Mouse (Mus musculus): ENCODE data around the gene Fibp. TPM values are rescaled to one million over a fixed set of nuclear protein-coding genes. Genes with fewer than 3 reads are reported as not detected.
"Not testable (repeated sequence)": the region's sequence is repeated elsewhere in the genome, so short reads cannot be mapped to it uniquely, and the experiment has no call there.

The Fibp gene
- polyA plus RNA-seq, 1 experiment from 2014 or later, result 129 TPM

- H3K9ac ChIP-seq (replicated peaks; ENCODE audit: low read length); H3K4me2 ChIP-seq (replicated peaks; ENCODE audit: low read depth, low read length); H3K27ac ChIP-seq (ENCODE audit: low read length); H3K9me3 ChIP-seq (ENCODE audit: low read length); ATAC-seq (ENCODE audit: low FRiP score, low TSS enrichment); H3K27me3 ChIP-seq (ENCODE audit: insufficient read depth, low read length); H3K4me3 ChIP-seq (ENCODE audit: low read length): not testable (repeated sequence)
- peaks cover 26% of the 10 kb centered on the region for H3K4me1 ChIP-seq (ENCODE audit: insufficient read depth, low read length)
- H3K36me3 ChIP-seq (ENCODE audit: insufficient read depth, low read length), result peaks cover 44% of the 10 kb centered on the region
- WGBS, result 41% methylated on average over 9 of the region's 9 CpGs
Measured at GRCm38 (mm10) chr19:5493301-5493721, 32.9 kb downstream of the Fibp start.

- 87% methylated on average over 3 of the region's 3 CpGs for WGBS
- no peak overlapping the region for H3K4me2 ChIP-seq (replicated peaks; ENCODE audit: low read depth, low read length)
- H3K9ac ChIP-seq (replicated peaks; ENCODE audit: low read length), result no peak overlapping the region
- no peak overlapping the region for H3K4me3 ChIP-seq (ENCODE audit: low read length)
- no peaks in the 10 kb centered on the region for H3K9me3 ChIP-seq (ENCODE audit: low read length)
- no peak for ATAC-seq (ENCODE audit: low FRiP score, low TSS enrichment)
- H3K27ac ChIP-seq (ENCODE audit: low read length), result no peak overlapping the region
- H3K27me3 ChIP-seq (ENCODE audit: insufficient read depth, low read length), result no peaks in the 10 kb centered on the region
- H3K36me3 ChIP-seq (ENCODE audit: insufficient read depth, low read length), result peaks cover 44% of the 10 kb centered on the region
- peaks cover 22% of the 10 kb centered on the region for H3K4me1 ChIP-seq (ENCODE audit: insufficient read depth, low read length)
Measured at GRCm38 (mm10) chr19:5494314-5494713, 33.9 kb downstream of the Fibp start.

- no peaks in the 10 kb centered on the region for H3K27me3 ChIP-seq (ENCODE audit: insufficient read depth, low read length)
- no peak overlapping the region for H3K4me3 ChIP-seq (ENCODE audit: low read length)
- no peak for ATAC-seq (ENCODE audit: low FRiP score, low TSS enrichment)
- no peak overlapping the region for H3K9ac ChIP-seq (replicated peaks; ENCODE audit: low read length)
- no peak overlapping the region for H3K27ac ChIP-seq (ENCODE audit: low read length)
- H3K4me2 ChIP-seq (replicated peaks; ENCODE audit: low read depth, low read length), result no peak overlapping the region
- H3K9me3 ChIP-seq (ENCODE audit: low read length), result no peaks in the 10 kb centered on the region
- WGBS, result 80% methylated on average over 12 of the region's 12 CpGs
- H3K36me3 ChIP-seq (ENCODE audit: insufficient read depth, low read length), result peaks cover 44% of the 10 kb centered on the region
- H3K4me1 ChIP-seq (ENCODE audit: insufficient read depth, low read length), result peaks cover 15% of the 10 kb centered on the region
Measured at GRCm38 (mm10) chr19:5495353-5496051, 35.1 kb downstream of the Fibp start.

GRCm38 (mm10) chr19:5496052-5496370, 35.6 kb downstream of the Fibp start:
- H3K9ac ChIP-seq (replicated peaks; ENCODE audit: low read length), result no peak overlapping the region
- no peaks in the 10 kb centered on the region for H3K27me3 ChIP-seq (ENCODE audit: insufficient read depth, low read length)
- peaks cover 44% of the 10 kb centered on the region for H3K36me3 ChIP-seq (ENCODE audit: insufficient read depth, low read length)
- no peaks in the 10 kb centered on the region for H3K9me3 ChIP-seq (ENCODE audit: low read length)
- WGBS, result 91% methylated on average over 16 of the region's 16 CpGs
- no peak overlapping the region for H3K27ac ChIP-seq (ENCODE audit: low read length)
- H3K4me3 ChIP-seq (ENCODE audit: low read length), result no peak overlapping the region
- peaks cover 15% of the 10 kb centered on the region for H3K4me1 ChIP-seq (ENCODE audit: insufficient read depth, low read length)
- ATAC-seq (ENCODE audit: low FRiP score, low TSS enrichment), result no peak
- H3K4me2 ChIP-seq (replicated peaks; ENCODE audit: low read depth, low read length), result no peak overlapping the region

GRCm38 (mm10) chr19:5500330-5500875, 40.0 kb downstream of the Fibp start:
- Histone ChIP-seq H3K27me3 (ENCODE audit: insufficient read depth, low read length) (no peaks in the 10 kb centered on the region), H3K4me1 (ENCODE audit: insufficient read depth, low read length) (no peaks in the 10 kb centered on the region), H3K9me3 (ENCODE audit: low read length) (no peaks in the 10 kb centered on the region), H3K9ac (replicated peaks; ENCODE audit: low read length) (no peak overlapping the region; the same call in 1 of the 2 replicates), H3K36me3 (ENCODE audit: insufficient read depth, low read length) (peaks cover 20% of the 10 kb centered on the region; the same call in 1 of the 2 replicates), H3K4me3 (ENCODE audit: low read length) (no peak overlapping the region), H3K4me2 (replicated peaks; ENCODE audit: low read depth, low read length) (no peak overlapping the region), H3K27ac (ENCODE audit: low read length) (no peak overlapping the region)
- 79% methylated on average over 2 of the region's 2 CpGs for WGBS
- ATAC-seq (ENCODE audit: low FRiP score, low TSS enrichment), result no peak

GRCm38 (mm10) chr19:5503687-5504086, 43.3 kb downstream of the Fibp start, which contains the start of gene 1700020D05Rik:
TSS of gene 1700020D05Rik (minus strand) at chr19:5503787.
- Histone ChIP-seq H3K27me3 (ENCODE audit: insufficient read depth, low read length) (no peaks in the 10 kb centered on the region), H3K9ac (replicated peaks; ENCODE audit: low read length) (no peak within 1 kb of the TSS), H3K36me3 (ENCODE audit: insufficient read depth, low read length) (no peaks in the 10 kb centered on the region), H3K4me1 (ENCODE audit: insufficient read depth, low read length) (no peaks in the 10 kb centered on the region), H3K27ac (ENCODE audit: low read length) (no peak within 1 kb of the TSS), H3K4me2 (replicated peaks; ENCODE audit: low read depth, low read length) (peak within 1 kb of the TSS; percentile 31), H3K4me3 (ENCODE audit: low read length) (peak within 1 kb of the TSS; percentile 8; the same call in 1 of the 2 replicates), H3K9me3 (ENCODE audit: low read length) (no peaks in the 10 kb centered on the region; the same call in 1 of the 2 replicates)
- no peak for ATAC-seq (ENCODE audit: low FRiP score, low TSS enrichment)
- 47% methylated on average over 17 of the region's 17 CpGs for WGBS

GRCm38 (mm10) chr19:5510031-5511026, 49.9 kb downstream of the Fibp start, which contains the start of gene Snx32:
TSS of gene Snx32 (minus strand) at chr19:5510538.
- H3K9ac ChIP-seq (replicated peaks; ENCODE audit: low read length), result peak within 1 kb of the TSS; percentile 75
- no peaks in the 10 kb centered on the region for H3K27me3 ChIP-seq (ENCODE audit: insufficient read depth, low read length)
- 3% methylated on average over 46 of the region's 47 CpGs for WGBS
- peak within 1 kb of the TSS; percentile 71 for H3K4me2 ChIP-seq (replicated peaks; ENCODE audit: low read depth, low read length)
- 0 out of 2 replicates have a peak within 1 kb of the TSS, but pooled peaks have one; percentile 40 for H3K27ac ChIP-seq (ENCODE audit: low read length)
- no peaks in the 10 kb centered on the region; the same call in none of the 2 replicates for H3K9me3 ChIP-seq (ENCODE audit: low read length)
- no peaks in the 10 kb centered on the region for H3K36me3 ChIP-seq (ENCODE audit: insufficient read depth, low read length)
- ATAC-seq (ENCODE audit: low FRiP score, low TSS enrichment), result peak; percentile 99
- peak within 1 kb of the TSS; percentile 48 for H3K4me3 ChIP-seq (ENCODE audit: low read length)
- peaks cover 22% of the 10 kb centered on the region for H3K4me1 ChIP-seq (ENCODE audit: insufficient read depth, low read length)

- Histone ChIP-seq H3K27me3 (ENCODE audit: insufficient read depth, low read length) (no peaks in the 10 kb centered on the region), H3K36me3 (ENCODE audit: insufficient read depth, low read length) (no peaks in the 10 kb centered on the region), H3K9me3 (ENCODE audit: low read length) (no peaks in the 10 kb centered on the region; the same call in none of the 2 replicates), H3K4me2 (replicated peaks; ENCODE audit: low read depth, low read length) (peak overlapping the region; percentile 71), H3K4me3 (ENCODE audit: low read length) (peak overlapping the region; percentile 48), H3K4me1 (ENCODE audit: insufficient read depth, low read length) (peaks cover 22% of the 10 kb centered on the region), H3K27ac (ENCODE audit: low read length) (no peak overlapping the region), H3K9ac (replicated peaks; ENCODE audit: low read length) (peak overlapping the region; percentile 75)
- 48% methylated on average over 15 of the region's 15 CpGs for WGBS
- ATAC-seq (ENCODE audit: low FRiP score, low TSS enrichment), result peak; percentile 49
Measured at GRCm38 (mm10) chr19:5511074-5511632, 50.7 kb downstream of the Fibp start.
